Mouse (Mus musculus): ENCODE measurements at regions not wholly inside any gene's neighbourhood (a gene's known extent, or its start where the extent isn't known, plus 50 kb on each side); places are given as distances from the start of the nearest gene placed in this dataset.

- TF ChIP-seq CTCF (IDR thresholded peaks at IDR 0.05): no peak
- TF ChIP-seq EP300 (IDR thresholded peaks at IDR 0.05): no peak
These were observed 270.6 kb upstream of the Id2 start for GRCm38 (mm10) chr12:25367541-25367940.

Measured in lung, postnatal 0 days (tissue).